Mouse (Mus musculus) R1 (cell line): ENCODE measurements at regions not wholly inside any gene's neighbourhood (a gene's known extent, or its start where the extent isn't known, plus 50 kb on each side); places are given as distances from the start of the nearest gene placed in this dataset.

Experiments
- DNase-seq: peaks from one replicate; pipeline ENCODE4 v3.0.0-alpha.2; 2018; ENCODE audit warnings: low read depth, low spot score

GRCm38 (mm10) chr3:14249458-14249857 lies 231.0 kb upstream of the Slc7a12 start:
- peak; percentile 49 for DNase-seq
